Mouse (Mus musculus) embryo, embryonic 9.5 days (tissue): Measurements from ENCODE around the gene Hebp2.
"Not testable (repeated sequence)": the region's sequence is repeated elsewhere in the genome, so short reads cannot be mapped to it uniquely, and the experiment has no call there.

Source experiments
- DNase-seq: peaks from one replicate; pipeline ENCODE4 v3.0.0-alpha.2; 2017; ENCODE audit errors: extremely low spot score

The Hebp2 gene

GRCm38 (mm10) chr10:18545813-18546235, at the start of gene Hebp2:
TSS of gene Hebp2 (minus strand) at chr10:18546076.
- DNase-seq: peak; percentile 90

GRCm38 (mm10) chr10:18589455-18589854, 43.6 kb upstream of the Hebp2 start:
- DNase-seq: no peak

GRCm38 (mm10) chr10:18584188-18584587, 38.3 kb upstream of the Hebp2 start:
- DNase-seq: peak; percentile 4

- no peak for DNase-seq
Observed at GRCm38 (mm10) chr10:18572581-18572980, 26.7 kb upstream of the Hebp2 start.

GRCm38 (mm10) chr10:18562940-18563339, 17.1 kb upstream of the Hebp2 start:
- DNase-seq: peak; percentile 31

- no peak for DNase-seq
Observed at GRCm38 (mm10) chr10:18561445-18561844, 15.6 kb upstream of the Hebp2 start.

- DNase-seq: not testable (repeated sequence)
Observed at GRCm38 (mm10) chr10:18559076-18559475, 13.2 kb upstream of the Hebp2 start.

GRCm38 (mm10) chr10:18549321-18550216, 3.7 kb upstream of the Hebp2 start:
- peak; percentile 71 for DNase-seq

GRCm38 (mm10) chr10:18547381-18547780, 1.5 kb upstream of the Hebp2 start:
- no peak for DNase-seq

GRCm38 (mm10) chr10:18545309-18545708, 567 bp downstream of the Hebp2 start:
- no peak for DNase-seq

- no peak for DNase-seq
Observed at GRCm38 (mm10) chr10:18536889-18537288, 9.0 kb downstream of the Hebp2 start.

- DNase-seq: no peak
Observed at GRCm38 (mm10) chr10:18532293-18532692, 13.6 kb downstream of the Hebp2 start.

- no peak for DNase-seq
Observed at GRCm38 (mm10) chr10:18530161-18530560, 15.7 kb downstream of the Hebp2 start.

GRCm38 (mm10) chr10:18529177-18529576, 16.7 kb downstream of the Hebp2 start:
- no peak for DNase-seq

GRCm38 (mm10) chr10:18528475-18528874, 17.4 kb downstream of the Hebp2 start:
- peak; percentile 36 for DNase-seq

GRCm38 (mm10) chr10:18527766-18528165, 18.1 kb downstream of the Hebp2 start:
- no peak for DNase-seq

GRCm38 (mm10) chr10:18526851-18527675, 18.8 kb downstream of the Hebp2 start:
- no peak for DNase-seq

GRCm38 (mm10) chr10:18526184-18526850, 19.6 kb downstream of the Hebp2 start:
- no peak for DNase-seq

GRCm38 (mm10) chr10:18525726-18526125, 20.1 kb downstream of the Hebp2 start:
- DNase-seq: no peak

GRCm38 (mm10) chr10:18525311-18525710, 20.6 kb downstream of the Hebp2 start:
- no peak for DNase-seq

- no peak for DNase-seq
Observed at GRCm38 (mm10) chr10:18522556-18522955, 23.3 kb downstream of the Hebp2 start.

- no peak for DNase-seq
Observed at GRCm38 (mm10) chr10:18511496-18511895, 34.4 kb downstream of the Hebp2 start.
